Mouse (Mus musculus): Measurements from ENCODE around the gene Spire2. TPM values are rescaled to one million over a fixed set of nuclear protein-coding genes. Genes with fewer than 3 reads are reported as not detected.

Gene Spire2
- total RNA-seq, 2 experiments from 2014 or later: 19.0 to 20.1 TPM

DNA sequence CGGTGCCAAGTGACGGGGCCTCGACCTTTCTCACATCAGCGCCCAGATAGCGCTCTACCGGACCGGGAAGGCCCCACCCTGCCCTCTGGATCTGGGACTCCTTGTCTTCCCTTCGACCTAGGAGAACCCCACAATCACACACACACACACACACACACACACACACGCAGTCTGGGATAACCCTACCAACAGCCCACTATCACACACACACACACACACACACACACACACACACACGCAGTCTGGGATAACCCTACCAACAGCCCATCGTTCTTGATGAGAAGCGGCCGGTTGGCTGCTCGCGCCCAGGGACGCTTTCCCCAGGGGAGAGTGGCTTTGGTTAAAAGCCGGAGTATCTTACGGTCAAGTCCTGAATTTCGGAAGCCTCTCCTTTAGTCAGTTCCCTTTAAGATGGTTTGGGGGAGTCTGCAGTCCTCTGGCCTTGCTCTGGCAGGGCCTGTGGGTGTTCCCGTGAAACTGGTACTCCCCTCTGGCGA lies 626 bp downstream of the Spire2 start:
- DNase-seq (ENCODE audit: low spot score in 2 of 2): no peak

DNA sequence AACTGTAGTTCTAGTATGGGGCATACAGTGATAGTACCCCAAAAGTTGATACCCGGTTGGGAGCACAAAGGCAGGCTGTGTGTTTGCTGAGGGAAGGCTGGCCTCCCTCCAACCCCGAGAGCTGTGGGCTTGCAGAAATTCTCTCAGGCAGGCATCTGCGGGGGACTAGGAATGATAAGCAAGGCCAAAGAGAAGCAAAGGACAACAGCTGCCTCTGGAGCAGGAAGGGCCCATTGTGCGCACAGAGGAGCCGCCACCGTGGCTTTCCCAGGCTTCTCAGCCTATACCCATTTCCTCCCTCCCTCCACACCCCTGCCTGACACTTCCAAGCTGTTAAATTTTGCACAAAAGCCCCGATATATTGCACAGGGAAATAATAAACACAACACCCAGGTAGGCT lies 1.4 kb downstream of the Spire2 start:
- peak in 1 of 2 experiments; percentile 35 for DNase-seq (ENCODE audit: low spot score in 2 of 2)

DNA sequence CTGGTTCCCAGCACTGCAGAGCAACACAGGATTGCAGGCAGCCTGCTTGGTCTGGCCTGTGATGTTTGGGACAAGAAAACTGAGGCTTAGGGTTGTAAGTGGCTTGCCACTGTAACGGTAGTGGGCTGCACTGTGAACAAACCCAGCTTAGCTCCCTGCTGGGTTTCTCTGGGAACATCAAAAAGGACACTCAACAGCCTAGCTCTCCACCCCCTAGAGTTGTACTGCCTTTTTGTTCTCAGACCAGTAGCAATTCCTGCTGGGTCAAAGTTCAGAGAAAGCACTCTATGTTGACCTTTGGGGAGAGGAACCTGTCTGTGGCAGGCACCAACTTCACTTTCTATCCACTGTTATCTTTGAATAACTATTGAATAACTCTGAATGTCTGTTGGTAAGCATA lies 2.0 kb downstream of the Spire2 start:
- no peak for DNase-seq (ENCODE audit: low spot score in 2 of 2)

DNA sequence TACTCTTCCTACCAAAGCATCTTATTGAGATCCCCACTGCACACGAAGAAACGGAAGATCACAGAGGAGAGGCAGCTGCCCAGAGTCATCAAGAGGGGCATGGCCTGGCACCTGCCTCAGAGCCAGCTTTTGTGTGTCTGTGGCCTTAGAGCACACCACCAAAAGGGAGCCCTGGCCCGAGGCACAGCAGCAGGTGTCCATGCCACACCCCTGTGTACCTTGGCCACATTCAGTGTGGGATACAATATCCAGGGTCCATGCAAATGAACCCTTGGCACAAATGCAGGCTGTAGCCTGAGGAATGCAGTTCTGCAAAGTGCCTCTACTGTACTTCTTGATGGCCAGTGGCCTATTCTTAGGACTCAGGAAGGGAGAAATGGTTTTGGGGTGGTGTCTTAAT lies 5.0 kb downstream of the Spire2 start:
- no peak for DNase-seq (ENCODE audit: low spot score in 2 of 2)

DNA sequence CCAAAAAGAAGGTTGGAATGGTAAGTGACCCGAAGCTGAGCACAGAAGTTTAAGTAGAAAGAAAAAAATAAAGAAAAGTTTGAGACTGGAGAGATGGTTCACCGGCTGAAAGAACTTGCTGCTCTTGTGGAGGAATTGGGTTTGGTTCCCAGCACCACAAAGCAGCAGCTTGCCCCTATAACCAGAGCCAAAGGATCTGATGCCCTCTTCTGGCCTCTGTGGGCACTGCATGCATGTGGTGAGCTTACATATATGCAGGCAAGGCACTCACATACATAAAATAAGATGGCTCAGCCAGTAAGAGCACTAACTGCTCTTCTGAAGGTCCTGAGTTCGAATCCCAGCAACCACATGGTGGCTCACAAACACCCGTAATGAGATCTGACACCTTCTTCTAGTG lies 7.6 kb downstream of the Spire2 start:
- DNase-seq (ENCODE audit: low spot score in 2 of 2): no peak

DNA sequence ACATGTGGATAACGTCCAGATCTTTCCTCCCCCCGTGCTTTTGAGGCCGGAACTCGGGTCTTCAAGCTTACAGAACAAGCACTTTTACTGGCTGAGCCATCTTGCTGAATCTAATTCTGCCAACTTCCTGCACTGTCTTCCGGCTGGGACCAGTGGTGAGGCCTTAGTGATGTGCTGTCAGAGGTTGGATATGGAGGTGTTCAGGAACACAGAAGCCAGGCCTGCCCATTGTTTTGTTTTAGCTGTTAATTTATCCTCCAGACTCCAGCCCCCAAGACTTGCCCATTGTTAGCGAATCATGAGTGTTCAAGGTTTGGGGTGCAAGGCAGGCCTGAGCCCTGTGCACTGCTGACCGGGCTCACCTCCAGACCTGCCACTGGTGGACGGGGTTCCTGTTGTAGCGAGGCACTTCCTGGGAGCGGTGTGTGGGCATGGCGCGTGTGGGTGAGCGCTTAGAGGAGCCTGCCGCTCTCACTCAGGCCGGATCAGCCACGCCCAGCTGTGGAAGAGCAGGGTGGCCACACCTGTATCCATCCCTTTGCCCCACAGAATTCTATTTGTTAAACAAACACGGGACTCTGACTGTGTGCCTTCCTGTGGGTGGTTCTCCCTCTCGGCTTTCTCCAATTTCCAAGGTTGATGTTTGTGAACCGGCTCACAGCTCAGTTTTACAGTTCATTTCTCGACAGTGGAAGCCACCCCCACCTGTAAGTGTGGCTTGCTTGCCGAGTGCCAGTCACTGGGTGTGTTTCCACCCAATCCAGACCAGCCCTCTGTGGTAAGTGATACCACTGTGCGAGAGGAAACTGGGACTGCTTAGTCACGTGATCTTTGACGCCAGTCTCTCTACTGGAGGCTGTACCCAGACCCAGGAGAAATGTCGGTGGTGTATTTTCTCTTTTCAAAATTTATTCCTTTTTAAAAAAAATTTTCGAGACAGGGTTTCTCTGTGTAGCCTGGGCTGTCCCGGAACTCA lies 8.8 kb downstream of the Spire2 start:
- DNase-seq (ENCODE audit: low spot score in 2 of 2): no peak

DNA sequence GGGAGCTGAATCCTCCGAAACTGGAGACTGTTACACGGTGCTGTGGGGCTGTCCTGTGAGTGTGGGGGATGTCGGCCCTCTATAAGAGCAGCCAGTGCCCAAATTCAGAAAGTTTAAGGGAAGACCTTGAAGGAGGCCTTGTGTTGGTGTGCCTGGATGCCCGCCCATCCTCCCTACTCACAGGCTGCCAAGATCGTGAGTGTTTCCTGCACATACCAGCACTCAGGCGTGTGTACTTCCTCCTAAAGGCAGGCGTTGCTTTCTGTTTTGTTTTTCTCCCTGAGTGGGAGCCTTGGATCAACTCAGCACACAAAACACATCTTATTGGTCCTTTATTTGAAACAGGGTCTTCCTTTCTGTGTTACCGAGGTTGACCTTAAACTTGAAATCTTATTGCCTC lies 9.7 kb downstream of the Spire2 start:
- DNase-seq (ENCODE audit: low spot score in 2 of 2): no peak

DNA sequence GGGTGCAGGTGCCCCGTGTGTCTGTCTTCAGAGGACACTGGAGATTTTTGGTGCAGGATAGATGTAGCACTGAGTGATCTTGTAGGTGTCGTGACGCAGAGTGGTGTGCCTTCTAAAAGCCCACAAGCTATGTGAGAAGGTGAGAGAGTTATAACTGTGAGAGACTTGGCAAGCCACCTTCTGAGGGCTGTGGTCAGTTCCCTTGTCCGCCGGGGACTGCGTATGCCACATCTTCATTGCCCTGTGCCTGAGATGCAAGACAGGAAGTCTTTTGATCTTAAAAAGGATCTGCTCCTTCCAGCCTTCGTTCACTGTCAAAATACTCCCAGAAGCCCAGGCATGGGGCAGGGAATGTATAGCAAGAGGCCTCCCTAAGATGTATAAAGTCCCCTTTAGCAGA lies 10.4 kb downstream of the Spire2 start:
- DNase-seq (ENCODE audit: low spot score in 2 of 2): no peak

DNA sequence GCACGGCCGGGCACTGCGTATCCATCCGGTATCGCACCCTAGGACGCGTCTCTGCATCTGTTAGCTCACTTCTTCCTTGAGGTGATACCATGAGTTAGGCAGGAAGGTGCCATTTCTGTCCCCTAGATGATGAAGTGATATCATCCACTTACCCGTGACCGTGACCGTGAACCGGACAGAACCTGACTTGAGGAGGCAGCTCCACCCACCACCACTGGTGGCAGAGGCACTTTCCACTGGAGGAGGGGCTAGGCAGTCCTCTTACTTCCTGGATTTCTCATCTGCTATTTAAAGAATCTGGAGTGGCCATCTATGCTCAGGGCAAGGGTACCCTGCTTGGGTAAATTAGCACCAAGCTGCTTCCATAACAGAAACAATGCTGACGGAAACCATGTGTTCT lies 10.9 kb downstream of the Spire2 start:
- DNase-seq (ENCODE audit: low spot score in 2 of 2): no peak

DNA sequence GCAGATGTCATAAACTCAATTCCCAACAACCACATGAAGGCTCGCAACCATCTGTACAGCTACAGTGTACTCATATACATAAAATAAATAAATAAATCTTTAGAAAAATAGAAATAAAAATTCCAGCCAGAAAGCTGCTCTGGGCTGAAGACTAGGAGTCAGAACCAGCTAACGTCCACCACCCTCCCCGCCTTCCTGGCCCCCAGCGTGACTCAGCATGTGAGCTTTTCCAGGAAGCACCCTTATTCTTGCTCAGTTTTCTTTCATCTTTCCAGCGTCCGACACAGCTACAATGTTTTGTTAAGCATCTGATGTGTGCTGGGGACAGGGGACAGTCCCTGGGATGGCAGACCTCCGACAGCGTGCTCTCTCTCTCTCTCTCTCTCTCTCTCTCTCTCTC lies 12.6 kb downstream of the Spire2 start:
- no peak for DNase-seq (ENCODE audit: low spot score in 2 of 2)

DNA sequence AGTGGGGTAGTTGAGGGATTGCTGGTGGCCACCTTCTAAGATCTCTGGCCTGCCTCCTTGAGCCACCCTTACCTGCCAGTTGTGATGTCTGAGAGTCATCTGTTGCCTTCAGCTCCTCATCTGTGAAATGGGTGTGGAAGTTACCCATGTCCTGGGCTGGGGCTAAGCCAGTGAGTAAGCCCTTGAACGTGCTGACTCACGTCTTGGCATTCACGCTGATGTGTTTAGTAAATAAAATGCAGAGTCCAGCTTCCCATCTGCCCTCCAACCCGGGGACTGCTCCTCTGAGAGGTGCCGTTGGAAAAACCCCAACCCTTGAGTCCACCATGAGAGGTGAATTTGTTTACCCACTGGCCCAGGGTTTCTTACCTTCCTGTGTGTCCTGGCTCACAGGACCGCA lies 13.3 kb downstream of the Spire2 start:
- no peak for DNase-seq (ENCODE audit: low spot score in 2 of 2)

DNA sequence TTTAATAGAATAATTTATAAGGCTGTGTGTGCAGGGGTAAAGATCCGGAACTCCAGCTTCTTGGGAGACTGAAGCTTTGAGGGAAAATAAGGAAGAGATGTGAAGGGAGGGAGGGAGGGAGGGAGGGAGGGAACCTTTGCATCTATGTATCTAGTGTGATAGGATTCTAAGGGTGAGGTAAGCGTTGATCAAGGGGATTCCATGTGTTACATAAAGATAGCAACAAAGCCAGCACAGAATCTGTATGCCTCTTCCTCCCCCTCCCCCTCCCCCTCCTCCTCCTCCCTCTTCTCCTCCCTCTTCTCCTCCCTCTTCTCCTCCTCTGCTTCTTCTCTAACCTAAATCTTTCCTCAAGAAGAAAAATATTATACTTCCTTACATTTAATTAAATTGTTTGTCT lies 14.8 kb downstream of the Spire2 start:
- no peak for DNase-seq (ENCODE audit: low spot score in 2 of 2)

DNA sequence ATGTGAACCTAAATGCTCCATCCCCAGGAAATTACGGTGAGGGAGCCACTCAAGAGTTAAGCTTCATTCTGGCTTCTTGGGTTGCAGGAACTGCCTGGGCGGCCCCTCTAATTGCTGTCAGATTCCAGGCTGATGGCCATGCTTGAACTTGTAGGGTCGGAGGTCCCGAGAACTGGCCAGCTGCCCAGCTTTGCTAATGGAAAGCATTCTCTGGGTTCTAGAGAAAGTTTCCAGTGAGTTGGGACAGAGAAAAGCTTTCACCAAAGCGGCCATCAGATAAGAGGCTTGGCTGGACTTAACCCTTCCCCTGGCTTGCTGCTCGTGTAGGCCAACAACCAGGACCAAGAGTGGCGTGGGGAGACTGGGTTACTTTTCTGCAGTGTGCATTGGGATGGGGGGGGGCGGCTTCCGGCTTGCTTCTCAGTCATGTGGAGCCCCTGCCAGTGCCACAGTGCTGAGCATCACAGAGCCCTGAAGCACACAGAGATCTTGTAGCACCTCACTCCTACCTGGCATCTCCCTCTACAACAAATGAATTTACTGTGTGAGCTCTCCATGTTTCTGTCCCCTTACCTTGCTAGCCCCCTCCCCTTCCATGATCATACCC lies 15.8 kb downstream of the Spire2 start:
- DNase-seq (ENCODE audit: low spot score in 2 of 2): no peak

DNA sequence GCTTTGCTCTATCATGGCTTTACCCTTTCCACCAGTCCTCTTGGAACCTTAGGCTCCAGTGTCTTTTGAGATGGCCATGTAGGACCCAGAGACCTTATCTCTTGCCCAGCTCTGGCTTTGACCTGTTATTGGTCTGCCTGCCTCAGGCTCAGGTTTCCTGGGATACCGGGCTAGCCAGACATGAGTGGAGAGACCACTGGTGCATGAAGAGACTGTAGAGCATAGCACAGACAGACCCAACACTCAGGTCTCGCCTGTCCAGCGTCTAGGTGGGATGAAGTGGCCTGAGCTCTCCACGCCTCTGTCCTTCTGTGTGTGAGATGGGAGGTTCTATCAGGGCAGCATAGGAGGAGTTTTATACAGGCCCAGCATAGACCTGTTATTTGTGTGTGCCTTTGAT lies 16.6 kb downstream of the Spire2 start:
- DNase-seq (ENCODE audit: low spot score in 2 of 2): no peak

DNA sequence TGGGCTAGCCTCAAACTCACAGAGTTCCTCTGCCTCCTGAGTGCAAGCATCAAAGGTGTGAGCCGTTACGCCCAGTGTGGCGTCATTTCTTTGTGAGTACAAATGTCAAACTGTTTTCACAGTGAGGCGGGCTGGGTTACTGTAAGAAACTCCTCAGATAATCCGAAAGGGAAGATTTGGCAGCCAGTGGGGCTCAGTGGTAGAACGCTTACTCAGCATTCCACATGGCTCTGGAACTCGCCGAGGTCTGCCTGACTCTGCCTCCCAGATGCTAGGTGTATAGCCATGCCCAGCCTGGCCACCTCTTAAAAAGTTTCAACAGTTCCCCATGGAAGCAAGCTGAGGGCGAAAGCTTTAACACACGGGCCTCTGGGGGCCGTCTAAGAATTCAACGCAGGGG lies 19.6 kb downstream of the Spire2 start:
- DNase-seq (ENCODE audit: low spot score in 2 of 2): no peak

DNA sequence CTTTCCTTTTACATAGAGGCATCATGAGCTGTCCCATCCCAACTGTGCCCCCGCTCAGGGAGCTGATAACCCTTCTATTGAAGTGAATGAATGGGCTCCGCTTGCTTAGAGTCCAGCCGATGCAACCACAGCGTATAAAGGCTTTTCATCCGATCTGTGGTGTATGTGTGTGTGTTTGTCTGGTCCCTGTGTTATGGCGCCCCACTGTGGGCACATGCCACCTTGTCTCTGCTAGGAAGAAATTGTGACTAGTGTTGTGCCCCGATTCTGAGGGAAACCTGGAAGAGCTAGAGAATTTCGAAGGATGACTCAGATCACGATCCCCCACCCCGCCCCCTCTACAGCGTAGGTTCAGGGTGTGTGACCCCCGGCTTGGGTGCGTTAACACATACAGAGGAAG lies 20.3 kb downstream of the Spire2 start:
- peak; percentile 44 to 47 for DNase-seq (ENCODE audit: low spot score in 2 of 2)

DNA sequence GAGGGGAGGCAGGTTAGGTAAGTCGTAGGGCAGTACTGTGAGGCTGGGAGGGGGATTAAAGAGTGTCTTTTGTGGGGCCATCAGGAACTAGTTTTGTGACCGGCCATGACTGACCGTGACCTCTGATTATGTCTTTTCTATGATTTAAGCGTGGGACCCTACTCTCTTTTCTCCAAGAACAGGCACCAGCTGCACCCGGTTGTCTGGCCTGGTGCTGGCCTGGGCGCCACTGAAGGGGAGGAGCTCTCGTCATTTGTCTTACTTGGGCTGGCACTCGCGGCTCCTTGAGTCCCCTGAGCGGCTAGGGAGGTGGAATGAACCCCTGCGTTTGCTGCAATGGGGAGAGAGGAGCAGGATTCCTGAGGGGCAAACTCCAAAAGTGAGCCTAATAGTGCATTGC lies 20.7 kb downstream of the Spire2 start:
- DNase-seq (ENCODE audit: low spot score in 2 of 2): no peak

DNA sequence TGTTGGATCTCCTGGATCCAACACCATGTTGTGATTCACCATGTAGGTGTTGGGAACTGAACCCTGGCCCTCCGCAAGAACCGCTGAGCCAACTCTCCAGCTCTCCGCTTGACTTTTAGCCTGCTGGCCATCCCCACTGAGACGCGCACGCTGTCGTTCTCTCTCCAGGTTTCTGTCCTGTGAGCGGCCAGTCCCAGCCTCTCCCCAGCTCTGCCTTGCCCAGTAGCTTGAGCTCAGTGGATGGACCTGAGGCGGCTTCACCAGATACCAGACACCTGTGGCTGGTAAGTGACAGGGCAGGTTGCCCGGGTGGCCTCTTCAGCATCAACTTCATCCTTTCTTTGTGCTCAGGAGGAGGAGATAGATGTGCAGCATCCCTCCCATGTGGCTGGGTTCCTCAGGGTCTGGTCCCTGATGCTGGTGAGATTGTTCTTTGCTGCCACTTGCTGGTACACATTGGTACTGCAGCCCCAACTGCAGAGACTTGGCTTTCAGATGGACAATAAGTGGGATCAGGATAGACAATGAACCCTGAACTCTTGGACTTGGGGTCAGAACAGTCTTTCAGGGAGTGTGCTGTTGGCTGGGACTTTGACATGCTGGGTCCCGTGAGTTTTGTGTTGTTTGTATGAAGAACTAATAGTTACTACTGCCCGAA lies 28.7 kb downstream of the Spire2 start:
- peak; percentile 84 to 86 for DNase-seq (ENCODE audit: low spot score in 2 of 2)

DNA sequence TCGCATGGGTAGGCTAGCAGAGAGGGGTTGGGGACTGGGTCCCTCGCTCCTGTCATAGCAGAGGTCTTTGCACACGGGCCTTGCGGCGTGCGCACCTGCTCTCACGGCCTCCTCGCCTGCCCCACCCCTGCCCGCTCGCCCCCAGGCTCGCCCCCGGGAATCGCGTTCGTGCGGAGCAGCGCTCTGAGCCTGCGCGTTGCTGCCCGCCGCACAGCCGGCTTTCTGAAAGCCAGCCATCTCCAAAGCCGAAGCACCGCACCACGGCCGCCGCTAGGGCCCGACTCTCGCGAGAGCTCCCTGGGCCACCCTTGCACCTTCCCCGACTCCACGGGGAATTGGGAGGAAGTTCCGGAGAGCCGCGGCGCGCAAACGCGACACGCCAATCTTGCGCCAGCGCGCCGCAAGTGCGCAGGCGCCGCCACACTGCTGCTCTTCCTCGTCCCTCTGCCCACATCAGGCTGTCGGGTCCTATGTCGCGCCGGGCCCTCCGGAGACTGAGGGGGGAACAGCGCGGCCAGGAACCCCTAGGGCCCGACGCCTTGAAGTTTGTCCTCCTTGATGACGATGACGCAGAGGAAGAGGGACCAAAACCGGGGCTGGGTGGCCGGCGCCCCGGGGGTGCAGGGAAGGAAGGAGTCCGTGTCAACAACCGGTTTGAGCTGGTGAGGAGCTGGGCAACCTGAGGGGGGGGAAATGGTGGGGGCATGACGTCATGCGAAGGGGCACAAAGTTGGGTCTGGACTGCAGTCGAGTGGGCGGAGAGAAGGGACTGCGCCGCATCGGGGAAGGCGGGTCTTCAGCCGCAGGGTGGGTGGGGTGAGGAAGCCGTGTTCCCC lies 41.1 kb downstream of the Spire2 start, which contains the start of gene Tcf25:
TSS of gene Tcf25 (plus strand) at position 351 of the 836 bp plus-strand sequence.
- peak; percentile 94 to 96 for DNase-seq (ENCODE audit: low spot score in 2 of 2)

DNA sequence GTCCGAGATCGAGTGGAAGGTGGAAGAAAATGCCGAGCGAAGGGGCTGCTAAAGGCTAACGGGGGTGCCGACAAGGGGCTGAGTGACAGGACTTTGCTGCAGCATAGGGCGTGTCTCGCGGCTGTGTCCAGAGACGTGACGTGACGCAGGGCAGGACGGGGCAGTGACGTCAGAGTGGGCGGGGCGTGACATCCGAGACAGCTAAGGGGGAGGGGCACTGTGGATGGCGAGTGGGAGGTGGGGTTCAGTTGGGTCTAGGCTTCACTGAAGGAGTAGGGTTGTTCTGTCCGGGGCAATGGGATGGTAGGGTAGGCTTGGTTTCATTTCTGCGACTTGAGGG lies 41.7 kb downstream of the Spire2 start:
- DNase-seq (ENCODE audit: low spot score in 2 of 2): peak; percentile 94 to 96

DNA sequence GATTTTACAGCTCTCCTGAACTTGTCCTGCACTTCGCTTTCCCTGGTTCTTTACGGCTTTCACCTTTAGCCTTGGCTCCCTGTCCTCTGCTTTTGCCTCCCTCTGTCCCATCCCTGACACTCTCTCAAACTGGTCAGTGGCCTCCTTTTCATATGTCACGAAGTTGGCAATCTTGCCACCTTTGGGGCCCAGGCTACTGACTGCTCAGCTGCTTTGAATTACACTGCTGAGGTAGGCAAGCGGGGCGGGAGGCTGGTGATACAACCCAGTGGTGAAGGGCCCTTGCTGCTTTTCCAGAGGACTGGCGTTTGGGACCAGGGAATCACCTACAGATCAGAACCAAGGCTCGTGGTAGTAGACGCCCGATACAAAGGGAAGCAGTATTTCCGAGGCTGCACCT lies 43.2 kb downstream of the Spire2 start:
- DNase-seq (ENCODE audit: low spot score in 2 of 2): no peak
